Mouse (Mus musculus): Measurements from ENCODE around the gene Tbx5.

The Tbx5 gene

DNA sequence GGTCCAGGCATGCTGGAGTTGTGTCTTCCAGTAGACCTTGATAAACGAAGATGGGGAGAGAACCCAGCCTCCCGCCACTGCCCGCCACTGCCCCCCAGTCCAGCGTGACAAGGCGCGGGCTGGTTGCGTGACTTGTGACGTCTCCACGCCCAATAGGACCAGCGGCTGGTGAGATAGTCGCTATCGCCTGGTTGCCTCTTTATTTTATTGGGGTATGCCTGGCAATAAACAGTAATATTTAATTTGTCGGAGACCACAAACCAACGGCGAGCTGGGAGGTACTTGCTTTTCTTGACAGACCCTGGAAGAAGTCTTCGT lies at the start of gene Tbx5:
TSS of gene Tbx5 (plus strand) at position 190 of the 318 bp plus-strand sequence.
- no peak for DNase-seq (ENCODE audit: low spot score)

DNA sequence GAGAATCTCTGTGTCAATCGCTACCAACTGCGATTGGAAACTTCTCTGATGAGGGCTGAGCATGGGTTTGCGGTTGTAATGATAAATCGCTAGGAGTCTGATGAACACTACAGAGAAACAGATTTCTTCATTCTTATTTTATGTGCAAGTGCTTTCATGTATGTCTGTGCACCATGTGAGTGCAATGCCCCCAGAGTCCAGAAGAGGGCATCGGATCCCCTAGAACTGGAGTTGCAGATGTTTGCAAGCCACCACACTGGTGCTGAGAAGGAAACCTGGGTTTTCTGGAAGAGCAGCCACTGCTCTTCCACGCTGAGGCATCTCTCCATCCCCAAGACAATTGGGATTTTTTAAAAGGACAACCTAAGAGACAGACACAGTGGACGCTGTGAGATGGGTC lies 46.5 kb upstream of the Tbx5 start:
- DNase-seq (ENCODE audit: low spot score), result no peak

DNA sequence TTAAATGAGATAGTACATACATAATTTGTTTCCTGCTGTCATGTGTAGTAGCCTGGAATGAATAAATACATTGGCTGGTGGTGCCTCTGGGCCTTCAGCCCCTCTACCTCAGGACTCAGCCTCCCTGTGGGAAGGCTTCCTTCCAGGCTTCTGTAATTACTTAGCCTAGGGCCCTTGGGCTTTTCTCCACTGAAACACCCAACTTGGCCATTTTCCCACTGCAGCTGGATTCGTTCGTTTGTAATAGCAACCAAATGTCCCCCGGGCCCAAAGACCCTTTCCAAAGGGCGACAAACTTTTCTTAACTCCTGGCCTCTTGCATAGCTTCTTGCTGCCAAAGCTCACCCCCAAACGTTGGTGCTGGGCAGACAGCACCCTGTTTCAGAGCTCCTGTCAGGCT lies 40.8 kb upstream of the Tbx5 start:
- DNase-seq (ENCODE audit: low spot score), result no peak

DNA sequence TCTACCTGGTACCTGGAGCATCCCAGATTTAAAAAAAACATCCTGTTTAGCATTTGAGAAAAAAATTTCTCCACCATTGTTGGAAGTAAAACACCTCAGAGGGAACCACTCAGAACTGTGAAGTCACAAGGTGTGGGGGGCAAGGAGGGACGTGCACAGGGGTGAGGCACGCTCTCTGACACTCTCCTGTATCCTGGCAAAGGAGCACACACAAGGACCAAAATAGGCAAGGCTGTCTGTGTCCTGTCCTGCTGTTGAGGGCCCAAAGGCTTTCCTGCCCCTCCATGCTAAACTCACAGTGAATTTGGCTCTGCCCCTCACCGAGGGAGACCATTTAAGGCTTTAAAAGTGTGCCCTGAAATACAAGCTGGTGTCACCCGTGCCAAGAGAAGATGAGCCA lies 38.5 kb upstream of the Tbx5 start:
- DNase-seq (ENCODE audit: low spot score), result no peak

DNA sequence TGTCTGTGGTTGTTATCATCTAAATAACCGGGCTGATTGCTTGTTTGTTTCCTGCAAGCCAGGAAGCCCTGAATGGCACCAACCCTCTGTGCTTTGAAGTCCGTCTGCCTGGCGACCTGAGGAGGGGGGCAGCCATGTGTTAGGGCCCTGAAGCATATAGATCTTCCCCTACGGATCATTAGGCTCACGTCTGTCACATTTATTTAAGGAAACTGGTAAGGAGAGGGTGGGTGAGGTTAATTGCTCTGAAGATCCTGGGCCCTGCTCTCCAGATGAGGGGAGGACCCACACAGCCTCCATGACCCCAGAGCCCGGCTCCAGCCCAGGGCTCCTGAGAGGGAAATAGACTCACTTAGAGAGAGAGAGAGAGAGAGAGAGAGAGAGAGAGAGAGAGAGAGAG lies 37.1 kb upstream of the Tbx5 start:
- no peak for DNase-seq (ENCODE audit: low spot score)

DNA sequence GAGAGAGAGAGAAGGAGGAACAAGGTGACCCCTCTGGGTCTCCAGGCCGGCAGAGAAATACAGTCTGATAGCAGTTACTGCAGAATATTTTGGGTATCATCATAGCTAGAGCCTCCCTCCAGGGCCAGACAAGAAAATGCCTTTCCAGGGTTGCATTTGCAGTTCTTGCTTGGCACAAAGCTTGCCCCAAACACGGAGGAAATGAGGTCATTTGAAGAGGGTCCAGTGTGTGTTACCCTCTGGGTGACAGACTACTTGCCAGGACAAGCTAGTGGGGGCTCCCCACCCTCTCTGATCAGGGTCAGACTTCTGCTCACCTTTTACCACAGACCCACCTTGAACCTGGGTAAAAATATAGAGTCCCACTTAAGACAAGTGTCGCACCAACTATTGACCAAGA lies 36.7 kb upstream of the Tbx5 start:
- DNase-seq (ENCODE audit: low spot score), result no peak

DNA sequence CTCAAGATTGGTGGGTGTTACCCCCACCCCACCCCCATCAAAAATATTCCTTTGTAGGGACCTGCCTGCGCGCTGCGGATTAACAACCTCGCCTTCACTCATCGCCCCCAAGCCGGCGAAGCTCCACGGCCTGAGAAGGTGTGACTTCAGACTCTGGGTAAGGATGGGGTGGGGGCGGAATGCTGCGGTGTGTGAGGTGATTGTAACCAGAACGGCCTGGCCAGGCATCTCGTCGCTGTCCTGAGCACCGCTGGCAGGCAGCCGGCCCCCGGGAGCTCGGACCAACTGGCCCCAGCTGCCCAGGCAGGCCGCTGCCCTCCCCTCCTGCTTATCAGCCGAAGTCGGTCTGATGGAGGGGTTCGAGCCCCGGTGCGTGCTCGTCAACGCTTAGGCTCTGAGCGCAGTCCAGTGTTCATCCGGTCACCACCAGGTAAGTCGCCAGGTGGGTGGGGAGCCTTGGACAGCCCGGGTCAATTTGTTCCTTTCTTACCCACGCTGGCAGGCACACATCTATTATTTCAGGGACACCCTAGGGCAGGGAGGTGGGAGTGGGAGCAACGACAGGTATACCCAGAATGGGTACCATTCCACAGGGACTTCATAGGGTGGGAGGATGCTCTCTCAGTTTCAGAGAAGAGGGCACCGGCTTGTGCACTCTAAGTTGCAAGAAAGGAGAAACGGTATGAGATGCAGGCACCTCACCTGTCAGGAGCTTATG lies 35.9 kb upstream of the Tbx5 start:
- no peak for DNase-seq (ENCODE audit: low spot score)

DNA sequence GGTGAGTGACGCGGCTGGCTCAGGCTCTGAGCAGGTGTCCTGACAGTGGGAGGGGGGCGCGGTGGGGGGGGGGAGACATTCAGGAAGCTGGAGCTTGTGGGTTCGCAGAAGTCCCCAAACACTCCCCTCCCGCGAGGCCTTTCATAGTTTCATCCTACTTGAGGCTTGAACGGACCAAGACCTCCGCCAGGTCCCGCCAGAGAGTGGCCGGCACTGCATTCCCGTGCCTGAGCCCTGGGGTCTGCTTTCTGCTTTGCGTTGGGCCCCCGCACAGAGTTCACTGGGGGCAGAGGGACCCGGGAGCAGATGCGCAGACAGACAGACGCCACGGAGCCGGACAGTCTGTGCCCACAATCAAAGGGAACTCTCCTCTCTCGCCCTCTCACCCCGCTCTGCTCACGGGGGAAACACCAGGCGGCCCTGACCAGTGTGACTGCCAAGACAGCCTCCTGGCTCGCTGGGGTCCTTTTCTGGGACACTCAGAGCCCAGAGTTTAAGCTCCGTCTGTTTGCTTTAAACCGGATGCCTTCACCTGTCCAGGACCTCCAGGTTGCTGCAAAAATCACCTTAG lies 34.8 kb upstream of the Tbx5 start:
- no peak for DNase-seq (ENCODE audit: low spot score)

DNA sequence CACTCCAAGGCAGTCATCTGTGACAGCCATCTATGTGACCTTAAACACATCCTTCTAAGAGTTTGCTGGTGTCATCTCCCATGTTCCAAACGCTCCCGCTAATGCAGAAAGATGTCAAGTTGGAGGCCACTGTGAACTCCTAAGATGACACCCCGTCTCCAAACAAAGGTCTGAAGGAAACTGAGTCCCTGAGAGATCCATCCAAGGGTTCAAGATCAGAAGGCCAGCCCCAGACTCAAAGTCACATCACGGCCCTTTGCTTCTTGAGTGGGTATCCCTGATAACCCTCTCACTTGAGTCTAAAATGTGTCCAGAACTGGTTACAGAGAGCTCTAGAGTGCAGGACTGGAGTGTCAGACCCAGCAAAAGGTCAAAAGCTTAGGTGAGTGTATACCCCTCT lies 34.2 kb upstream of the Tbx5 start:
- DNase-seq (ENCODE audit: low spot score), result no peak

DNA sequence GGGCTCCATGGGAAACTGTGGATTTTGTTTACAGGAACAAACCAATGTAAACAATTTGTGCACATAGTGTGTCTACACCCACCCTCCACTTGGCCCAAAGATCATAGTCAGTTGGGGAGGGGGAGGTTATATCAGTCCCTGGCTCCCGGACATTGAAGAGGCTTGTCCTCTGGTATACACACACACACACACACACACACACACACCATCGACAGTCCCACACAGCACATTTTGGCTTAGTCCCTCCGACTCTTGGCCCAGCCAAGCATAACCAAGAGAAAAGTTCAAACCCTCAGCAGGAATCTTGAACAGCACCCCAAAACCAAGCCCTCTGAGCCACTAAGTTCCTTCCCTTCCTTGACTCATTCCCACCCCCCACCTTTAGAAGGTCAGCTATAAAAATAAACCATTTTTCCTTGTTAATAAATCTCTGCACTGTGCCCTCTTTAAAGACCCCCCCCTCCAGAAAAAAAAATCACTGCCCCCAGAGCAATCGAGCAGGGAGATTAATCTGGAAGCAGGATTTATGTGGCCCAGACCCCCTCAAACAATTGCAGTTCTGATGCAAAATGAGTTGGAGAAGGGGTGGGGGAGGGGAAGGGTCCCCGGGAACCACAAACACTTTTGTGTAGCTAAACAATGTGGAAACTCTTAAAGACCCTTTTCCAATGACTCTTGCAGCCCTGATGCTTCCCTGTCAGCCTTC lies 33.6 kb upstream of the Tbx5 start:
- DNase-seq (ENCODE audit: low spot score), result no peak

DNA sequence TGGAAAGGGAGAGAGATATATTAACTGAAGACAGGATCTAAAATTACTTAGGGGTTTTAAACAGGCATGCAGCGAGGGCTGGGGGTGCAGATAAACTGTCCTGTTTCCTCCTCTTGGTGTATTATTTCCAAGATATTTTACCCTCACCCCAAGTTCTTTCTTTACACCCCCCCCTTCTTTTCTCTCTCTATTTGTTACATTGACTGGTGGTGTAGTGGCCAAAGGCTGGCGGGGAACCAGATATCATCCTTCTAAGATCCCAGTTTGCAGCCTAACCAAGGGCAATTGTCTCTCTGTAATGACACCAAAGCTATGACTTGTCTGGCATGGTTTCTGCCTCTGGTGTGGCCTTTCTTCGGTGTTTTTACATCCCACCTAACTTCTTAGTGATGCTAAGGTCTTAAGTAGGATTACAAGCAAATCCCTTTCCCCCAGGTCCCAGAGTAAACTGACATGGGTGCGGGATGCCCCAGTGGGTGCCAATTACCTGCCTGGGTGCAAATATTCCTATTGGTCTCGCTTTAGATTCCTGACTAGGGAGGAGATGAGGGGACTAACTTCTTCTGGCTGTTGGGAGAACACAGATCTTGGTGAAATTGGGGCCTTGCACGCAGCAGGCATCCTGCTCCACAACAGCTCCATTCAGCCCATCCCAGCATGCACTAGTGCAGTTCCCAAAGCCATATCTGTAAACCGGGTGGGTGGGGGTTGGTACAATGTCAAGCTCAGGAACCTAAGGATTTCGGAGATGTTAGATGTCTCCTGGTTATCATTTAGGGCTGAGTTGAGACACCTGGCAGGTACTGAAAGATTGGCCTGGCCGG lies 32.8 kb upstream of the Tbx5 start:
- DNase-seq (ENCODE audit: low spot score), result no peak

DNA sequence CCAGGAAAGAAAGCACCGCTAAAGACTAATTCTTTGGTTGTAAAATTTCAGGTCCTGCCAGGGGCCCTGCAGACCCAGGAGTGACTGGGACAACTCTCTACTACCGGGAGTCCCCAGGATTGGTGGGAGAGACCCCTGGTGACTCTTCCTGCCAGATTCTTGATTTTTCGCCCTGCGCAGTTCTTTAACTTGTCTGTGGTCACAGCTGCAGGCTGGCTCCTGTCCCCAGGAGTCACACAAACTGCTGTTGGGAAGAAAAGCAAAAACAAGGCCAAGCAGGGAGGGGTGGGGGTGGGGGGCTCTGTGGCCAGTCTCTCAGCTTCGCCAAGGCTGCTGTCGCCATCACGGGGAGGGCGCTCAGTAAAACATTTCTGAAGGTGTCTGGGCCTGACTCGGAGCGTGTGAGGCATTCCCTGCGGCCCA lies 32.2 kb upstream of the Tbx5 start:
- no peak for DNase-seq (ENCODE audit: low spot score)

DNA sequence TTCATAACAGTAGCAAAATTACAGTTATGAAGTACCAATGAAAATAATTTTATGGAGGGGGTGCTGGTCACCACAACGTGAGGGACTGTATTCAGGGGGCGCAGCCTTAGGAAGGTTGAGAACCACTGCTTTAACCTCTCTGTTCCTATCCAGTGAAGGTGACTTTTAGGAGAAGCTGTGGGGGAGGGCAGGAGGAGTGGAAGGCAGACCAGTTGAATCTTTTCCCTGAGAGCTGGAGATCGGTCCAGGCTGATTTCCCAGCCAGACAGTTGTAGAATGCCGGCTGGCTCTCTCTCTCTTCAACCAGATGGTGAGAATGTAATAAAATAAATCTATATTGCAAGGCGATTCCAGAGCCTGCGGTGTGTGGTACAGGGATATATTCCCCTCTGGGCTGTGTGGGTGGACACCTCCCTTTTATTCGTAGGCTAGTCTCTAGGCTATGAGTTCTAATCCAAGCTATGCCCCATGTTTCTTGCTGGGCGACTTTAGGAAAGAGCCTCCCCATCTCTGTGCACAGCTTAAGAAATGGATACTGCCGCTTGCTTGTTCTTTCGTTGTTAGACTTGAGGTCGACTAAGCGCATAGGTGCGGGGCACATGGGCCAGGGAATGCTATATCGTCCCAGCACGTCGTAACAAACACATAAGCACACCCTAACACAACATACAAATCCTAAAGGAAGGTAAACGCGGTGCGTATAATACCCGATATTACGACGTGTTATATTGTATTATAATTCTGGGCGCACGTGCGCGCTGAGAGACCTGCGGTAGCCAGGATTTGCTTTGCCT lies 29.7 kb upstream of the Tbx5 start:
- DNase-seq (ENCODE audit: low spot score), result no peak

DNA sequence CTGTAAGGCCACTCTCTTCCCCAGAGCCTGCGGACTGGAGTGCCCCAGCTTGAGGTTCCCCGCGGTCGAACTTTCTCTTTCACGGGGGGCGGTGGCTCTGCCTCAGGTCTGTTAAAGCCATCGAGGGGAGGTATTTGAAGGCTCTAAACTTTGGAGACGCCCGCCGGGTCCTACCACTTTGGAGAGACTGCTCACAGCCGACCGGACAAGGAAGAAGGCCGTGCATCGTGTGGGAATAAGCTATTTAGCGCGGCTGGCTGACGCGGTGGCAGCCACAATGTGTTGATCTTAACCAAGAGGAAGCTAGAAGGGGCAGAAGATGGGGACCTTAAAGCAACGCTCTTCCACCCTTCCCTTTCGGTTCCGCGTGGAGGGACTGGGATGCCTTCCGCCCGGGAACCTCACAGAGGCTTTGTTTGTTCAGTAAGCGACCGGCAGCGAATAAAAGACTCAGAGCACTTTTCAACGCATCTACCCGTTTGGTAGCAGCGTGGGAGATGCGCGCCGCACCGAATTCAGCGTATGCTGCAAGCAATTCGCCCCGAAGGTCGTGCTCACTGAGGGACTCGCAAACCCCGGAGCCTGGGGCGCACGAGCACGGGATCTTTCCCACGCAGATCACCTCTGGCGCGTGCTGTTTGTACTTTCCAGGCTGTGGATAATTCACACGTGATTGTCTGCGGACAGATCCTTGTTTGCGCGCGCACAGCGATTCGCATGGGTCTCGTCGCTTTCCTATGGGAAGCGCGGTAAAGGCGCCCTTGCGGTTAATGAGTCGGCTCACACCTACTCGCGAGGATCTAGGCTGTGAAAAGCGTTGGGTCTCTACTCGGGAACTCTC lies 28.8 kb upstream of the Tbx5 start:
- DNase-seq (ENCODE audit: low spot score), result no peak

DNA sequence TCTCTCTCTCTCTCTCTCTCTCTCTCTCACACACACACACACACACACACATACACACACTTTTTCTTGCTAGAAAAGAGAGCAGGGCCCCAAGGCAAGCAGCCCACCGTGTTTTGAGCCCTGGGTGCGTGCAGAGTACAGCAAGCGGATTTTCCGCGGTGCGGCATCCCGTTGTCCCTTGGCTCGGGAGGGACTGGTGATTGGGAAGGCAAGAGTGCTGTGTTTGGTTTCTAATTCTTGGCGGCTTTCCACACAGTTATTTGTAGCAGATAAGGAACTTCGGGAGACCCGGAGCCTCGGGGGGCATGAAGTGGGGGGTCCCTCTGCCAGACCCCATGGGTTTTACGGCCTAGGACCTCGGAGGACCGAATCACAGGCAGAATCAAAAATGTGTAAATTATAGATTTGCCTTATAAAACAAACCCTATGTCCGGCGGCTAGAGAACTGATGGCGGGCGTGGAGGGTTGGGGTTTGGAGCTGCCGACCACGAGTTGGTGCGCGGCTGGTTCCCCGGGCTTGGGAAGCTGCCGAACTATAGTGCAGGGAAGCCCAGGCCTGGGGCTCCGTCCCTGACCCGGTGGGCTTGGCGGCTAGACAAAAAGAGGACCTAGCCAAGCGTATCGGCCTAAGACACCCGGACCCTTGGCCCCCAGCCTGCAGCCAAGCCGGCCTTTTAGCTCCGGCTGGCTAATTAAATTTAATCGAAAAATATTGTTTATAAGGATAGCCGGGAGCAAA lies 28.0 kb upstream of the Tbx5 start:
- peak; percentile 45 for DNase-seq (ENCODE audit: low spot score)

DNA sequence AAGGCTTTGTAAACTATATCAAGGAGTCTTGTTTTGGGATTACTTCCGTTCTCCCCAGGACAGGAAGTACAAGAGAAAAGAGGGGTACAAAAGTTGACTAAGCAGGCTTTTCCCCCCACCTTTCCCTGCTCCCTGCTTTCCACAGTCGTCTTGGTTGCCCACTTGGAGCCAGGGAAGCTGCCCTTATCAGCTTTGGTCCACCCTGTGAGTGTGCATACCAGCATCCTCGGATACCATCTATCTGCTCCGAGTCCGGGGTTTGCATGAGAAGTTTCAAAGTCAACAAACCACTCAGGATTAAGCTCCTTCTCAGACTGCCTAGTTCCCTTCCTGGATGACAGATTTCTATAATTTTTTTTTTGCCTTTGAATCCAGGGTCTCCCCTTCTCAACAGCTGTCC lies 26.8 kb upstream of the Tbx5 start:
- DNase-seq (ENCODE audit: low spot score), result no peak

DNA sequence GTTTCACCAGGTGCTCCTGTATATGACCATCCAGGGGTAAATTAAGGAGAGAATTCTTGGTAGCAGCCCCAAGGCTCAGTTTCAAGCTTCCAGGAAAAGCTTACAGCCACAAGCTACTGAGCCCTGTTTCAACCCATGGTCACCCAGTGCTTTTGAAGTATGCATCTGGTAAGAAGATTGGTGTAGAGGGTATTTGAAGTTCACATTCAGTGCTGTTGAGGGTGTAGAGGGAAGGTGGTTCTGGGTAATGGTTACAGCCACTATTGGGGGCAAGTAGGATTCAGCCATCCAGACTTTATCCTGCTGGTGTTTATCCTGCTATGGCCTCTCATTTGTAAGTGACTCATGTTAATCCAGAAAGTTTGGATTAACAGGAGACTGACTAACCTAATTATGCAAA lies 26.0 kb upstream of the Tbx5 start:
- DNase-seq (ENCODE audit: low spot score), result no peak

DNA sequence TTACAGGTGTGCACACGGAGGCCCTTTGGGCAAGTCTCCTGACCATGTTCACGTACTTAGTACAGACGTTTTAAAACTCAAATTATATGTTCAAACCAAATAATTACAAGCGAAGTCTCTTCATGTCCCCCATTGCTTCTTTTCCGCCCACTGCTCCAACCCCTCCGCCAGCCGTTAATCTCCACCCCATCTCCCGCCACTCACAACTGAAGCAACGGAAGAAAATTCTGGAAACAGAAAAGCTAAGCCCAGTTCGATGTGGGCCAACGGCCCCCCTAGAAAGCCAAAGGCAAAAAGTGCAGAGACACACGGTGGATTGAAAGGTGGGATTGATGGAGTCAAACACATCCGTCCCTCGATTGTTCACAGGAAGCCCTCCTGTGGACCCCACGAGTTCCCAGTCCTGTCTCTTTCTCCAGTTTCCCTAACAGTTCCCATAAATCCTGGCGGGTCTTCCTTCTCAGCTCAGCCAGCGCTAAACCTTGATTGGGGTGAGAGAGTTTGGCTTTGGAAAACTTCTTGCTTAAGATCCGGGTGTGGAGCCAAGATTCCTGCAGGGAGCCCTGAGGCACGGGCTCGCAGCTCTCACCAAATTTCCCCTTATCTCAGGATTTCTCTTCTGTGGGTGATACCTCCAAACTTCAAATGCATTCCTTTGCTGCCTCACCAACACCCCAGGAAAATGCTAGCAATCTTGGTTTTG lies 24.8 kb upstream of the Tbx5 start:
- DNase-seq (ENCODE audit: low spot score), result no peak

DNA sequence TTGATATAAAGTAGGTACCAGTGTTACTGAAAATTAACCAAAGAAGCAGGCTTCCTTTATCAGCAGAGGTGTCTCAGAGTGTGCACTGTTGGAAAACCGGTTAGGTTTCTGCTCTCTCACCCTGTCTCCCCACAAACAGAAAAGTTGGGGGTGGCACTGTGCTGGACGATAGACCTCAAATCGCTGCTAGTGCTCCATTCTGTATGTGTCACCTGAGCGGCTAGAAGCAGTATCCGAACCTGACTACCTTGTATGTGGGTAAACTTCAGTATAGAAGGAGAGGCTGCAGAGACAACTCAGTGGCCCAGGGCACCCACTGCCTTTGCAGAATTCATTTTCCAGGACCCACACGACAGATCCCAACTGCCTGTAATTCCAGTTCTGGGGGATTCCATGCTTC lies 23.8 kb upstream of the Tbx5 start:
- DNase-seq (ENCODE audit: low spot score), result no peak

Measured in testis, postnatal 10 days (tissue).